Mouse (Mus musculus): ENCODE data around the gene Gsto2.

DNA sequence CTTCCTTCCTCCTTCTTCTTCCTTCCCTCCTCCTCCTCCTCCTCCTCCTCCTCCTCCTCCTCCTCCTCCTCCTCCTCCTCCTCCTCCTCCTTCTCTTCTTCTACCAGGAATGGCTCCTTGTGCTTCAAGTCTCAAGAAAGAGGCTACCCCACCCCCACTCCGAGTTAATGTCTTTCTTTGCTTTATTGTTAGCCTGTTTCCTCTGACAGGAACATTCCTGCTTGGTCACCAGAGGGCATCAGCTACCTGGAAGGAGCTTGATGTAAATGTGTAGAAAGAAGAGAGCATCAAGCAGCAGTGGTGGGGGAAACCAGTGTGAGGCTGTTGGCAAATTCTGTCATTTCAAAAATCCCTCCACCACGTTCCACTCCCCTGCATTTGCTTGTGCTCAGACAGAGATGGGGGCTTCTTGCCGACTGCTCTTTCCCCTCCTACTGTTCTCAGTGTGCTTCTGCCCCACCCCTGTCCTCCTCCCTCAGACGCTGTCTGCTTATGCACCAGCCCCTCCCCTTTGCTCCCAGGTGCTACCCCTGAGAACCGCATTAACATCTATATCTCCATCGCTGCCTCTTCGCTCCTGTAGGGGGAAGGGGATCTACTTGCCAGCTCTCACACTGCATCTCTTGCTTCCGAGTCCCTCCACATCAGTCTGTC, 43.1 kb upstream of the Gsto2 start:
- no peak for TF ChIP-seq POLR2A (IDR thresholded peaks at IDR 0.05; ENCODE audit: borderline replicate concordance, control insufficient read depth, low read depth, low read length)
- no peak for TF ChIP-seq CTCF (IDR thresholded peaks at IDR 0.05; ENCODE audit: control insufficient read depth, insufficient read depth, low read length)
